Mouse (Mus musculus): ENCODE results near the gene Dclk2. TPM values are rescaled to one million over a fixed set of nuclear protein-coding genes. Genes with fewer than 3 reads are reported as not detected.

Gene Dclk2
- total RNA-seq, 2 experiments from 2014 or later, result 103 to 113 TPM

- no peak for TF ChIP-seq CTCF (conservative IDR thresholded peaks at IDR 0.05)
- Histone ChIP-seq H3K4me3 (no peak overlapping the region), H3K27ac (peak overlapping the region; percentile 78)
- DNase-seq (ENCODE audit: low spot score in 2 of 2), result peak; percentile 42 to 56
These were observed 88.5 kb downstream of the Dclk2 start for GRCm38 (mm10) chr3:86832115-86832514.

- DNase-seq (ENCODE audit: low spot score in 2 of 2), result no peak
These were observed 93.1 kb downstream of the Dclk2 start for GRCm38 (mm10) chr3:86827506-86827905.

GRCm38 (mm10) chr3:86821383-86821782 lies 99.3 kb downstream of the Dclk2 start:
- H3K27ac ChIP-seq, result no peak overlapping the region
- DNase-seq (ENCODE audit: low spot score in 2 of 2), result no peak

More at GRCm38 (mm10) chr3:86827506-86827905, 93.1 kb downstream of the Dclk2 start:
- no peak for TF ChIP-seq CTCF (conservative IDR thresholded peaks at IDR 0.05)
- H3K4me3 ChIP-seq, result no peak overlapping the region
- no peak overlapping the region for H3K27ac ChIP-seq

GRCm38 (mm10) chr3:86820344-86820743 lies 100.3 kb downstream of the Dclk2 start:
- DNase-seq (ENCODE audit: low spot score in 2 of 2), result no peak
- no peak overlapping the region for H3K27ac ChIP-seq
- no peak for TF ChIP-seq CTCF (conservative IDR thresholded peaks at IDR 0.05)
- no peak overlapping the region for H3K4me3 ChIP-seq

More at GRCm38 (mm10) chr3:86821383-86821782, 99.3 kb downstream of the Dclk2 start:
- no peak overlapping the region for H3K4me3 ChIP-seq
- TF ChIP-seq CTCF (conservative IDR thresholded peaks at IDR 0.05), result no peak

GRCm38 (mm10) chr3:86819372-86819771 lies 101.3 kb downstream of the Dclk2 start:
- Histone ChIP-seq H3K4me3 (no peak overlapping the region), H3K27ac (no peak overlapping the region)
- no peak for TF ChIP-seq CTCF (conservative IDR thresholded peaks at IDR 0.05)
- no peak for DNase-seq (ENCODE audit: low spot score in 2 of 2)

GRCm38 (mm10) chr3:86818001-86818585 lies 102.6 kb downstream of the Dclk2 start:
- Histone ChIP-seq H3K27ac (peak overlapping the region; percentile 51; the same call in 1 of the 2 replicates), H3K4me3 (no peak overlapping the region)
- no peak for TF ChIP-seq CTCF (conservative IDR thresholded peaks at IDR 0.05)
- no peak for DNase-seq (ENCODE audit: low spot score in 2 of 2)

- Histone ChIP-seq H3K27ac (peak overlapping the region; percentile 11; the same call in 1 of the 2 replicates), H3K4me3 (no peak overlapping the region)
- peak; percentile 71 to 78 for DNase-seq (ENCODE audit: low spot score in 2 of 2)
- TF ChIP-seq CTCF (conservative IDR thresholded peaks at IDR 0.05), result peak; percentile 98
These were observed 108.0 kb downstream of the Dclk2 start for GRCm38 (mm10) chr3:86812689-86813088.

GRCm38 (mm10) chr3:86810908-86811307 lies 109.7 kb downstream of the Dclk2 start:
- H3K27ac ChIP-seq, result peak overlapping the region; percentile 86
- peak in 1 of 2 experiments; percentile 28 for DNase-seq (ENCODE audit: low spot score in 2 of 2)

GRCm38 (mm10) chr3:86809646-86810045 lies 111.0 kb downstream of the Dclk2 start:
- Histone ChIP-seq H3K27ac (peak overlapping the region; percentile 71), H3K4me3 (no peak overlapping the region)
- TF ChIP-seq CTCF (conservative IDR thresholded peaks at IDR 0.05), result no peak
- no peak for DNase-seq (ENCODE audit: low spot score in 2 of 2)

More at GRCm38 (mm10) chr3:86810908-86811307, 109.7 kb downstream of the Dclk2 start:
- TF ChIP-seq CTCF (conservative IDR thresholded peaks at IDR 0.05), result no peak
- H3K4me3 ChIP-seq, result no peak overlapping the region

- Histone ChIP-seq H3K4me3 (no peak overlapping the region), H3K27ac (peak overlapping the region; percentile 71; the same call in 1 of the 2 replicates)
- no peak for DNase-seq (ENCODE audit: low spot score in 2 of 2)
- TF ChIP-seq CTCF (conservative IDR thresholded peaks at IDR 0.05), result no peak
These were observed 111.5 kb downstream of the Dclk2 start for GRCm38 (mm10) chr3:86809199-86809598.

- TF ChIP-seq CTCF (conservative IDR thresholded peaks at IDR 0.05), result peak; percentile 87
- Histone ChIP-seq H3K4me3 (no peak overlapping the region), H3K27ac (peak overlapping the region; percentile 67)
- DNase-seq (ENCODE audit: low spot score in 2 of 2), result peak; percentile 60 to 68
These were observed 112.7 kb downstream of the Dclk2 start for GRCm38 (mm10) chr3:86807750-86808467.

- TF ChIP-seq CTCF (conservative IDR thresholded peaks at IDR 0.05), result no peak
- peak overlapping the region; percentile 2; the same call in 1 of the 2 replicates for H3K27ac ChIP-seq
- DNase-seq (ENCODE audit: low spot score in 2 of 2), result no peak
These were observed 113.8 kb downstream of the Dclk2 start for GRCm38 (mm10) chr3:86806834-86807233.

GRCm38 (mm10) chr3:86804265-86804664 lies 116.4 kb downstream of the Dclk2 start:
- Histone ChIP-seq H3K4me3 (no peak overlapping the region), H3K27ac (peak overlapping the region; percentile 80)
- no peak for TF ChIP-seq CTCF (conservative IDR thresholded peaks at IDR 0.05)
- DNase-seq (ENCODE audit: low spot score in 2 of 2), result peak; percentile 51 to 82

More at GRCm38 (mm10) chr3:86806834-86807233, 113.8 kb downstream of the Dclk2 start:
- no peak overlapping the region for H3K4me3 ChIP-seq

Measured in layer of hippocampus, adult 2 months (tissue).